Mouse (Mus musculus) frontal cortex, adult 2 months (tissue): ENCODE measurements around the gene Rgs16. TPM values are rescaled to one million over a fixed set of nuclear protein-coding genes. Genes with fewer than 3 reads are reported as not detected.
A peak's percentile ranks its signal among the peaks of the same experiment; 100 is the strongest.

Experiments used
- DNase-seq, 2 experiments: peaks; one replicate each; pipeline ENCODE4 v3.0.0; 2022; ENCODE audit warnings: low spot score in 1 of 2; ENCODE audit errors: extremely low spot score in 1 of 2
- polyA plus RNA-seq: library from polyadenylated mRNA; depleted of rRNA; stranded (reverse); fragments of >200 nt; gene quantifications from 2 replicates; pipeline ENCODE4 v1.2.3, GENCODE M21; 2012; rRNA removed

The Rgs16 gene
- polyA plus RNA-seq: 9.4 and 11.2 TPM in 2 replicates

- peak in 1 of 2 experiments; percentile 71 for DNase-seq
Observed at GRCm38 (mm10) chr1:153740145-153740544, at the start of gene Rgs16. TSS of gene Rgs16 (plus strand) at chr1:153740349.

DNA sequence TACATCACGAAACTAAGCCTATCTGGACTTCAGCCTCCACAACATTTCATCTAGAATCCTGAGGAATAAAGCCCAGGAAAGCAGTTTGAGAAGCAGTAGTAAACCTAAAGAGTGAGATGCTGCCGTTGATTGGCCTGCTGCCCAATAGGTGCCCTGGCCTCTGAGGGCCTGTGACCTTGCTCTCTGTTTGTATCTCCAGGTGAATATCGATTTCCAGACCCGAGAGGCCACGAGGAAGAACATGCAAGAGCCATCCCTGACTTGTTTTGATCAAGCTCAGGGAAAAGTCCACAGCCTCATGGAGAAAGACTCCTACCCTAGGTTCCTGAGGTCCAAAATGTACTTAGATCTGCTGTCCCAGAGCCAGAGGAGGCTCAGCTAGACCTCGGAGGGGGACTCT is 47.6 kb upstream of the Rgs16 start:
- DNase-seq: no peak

DNA sequence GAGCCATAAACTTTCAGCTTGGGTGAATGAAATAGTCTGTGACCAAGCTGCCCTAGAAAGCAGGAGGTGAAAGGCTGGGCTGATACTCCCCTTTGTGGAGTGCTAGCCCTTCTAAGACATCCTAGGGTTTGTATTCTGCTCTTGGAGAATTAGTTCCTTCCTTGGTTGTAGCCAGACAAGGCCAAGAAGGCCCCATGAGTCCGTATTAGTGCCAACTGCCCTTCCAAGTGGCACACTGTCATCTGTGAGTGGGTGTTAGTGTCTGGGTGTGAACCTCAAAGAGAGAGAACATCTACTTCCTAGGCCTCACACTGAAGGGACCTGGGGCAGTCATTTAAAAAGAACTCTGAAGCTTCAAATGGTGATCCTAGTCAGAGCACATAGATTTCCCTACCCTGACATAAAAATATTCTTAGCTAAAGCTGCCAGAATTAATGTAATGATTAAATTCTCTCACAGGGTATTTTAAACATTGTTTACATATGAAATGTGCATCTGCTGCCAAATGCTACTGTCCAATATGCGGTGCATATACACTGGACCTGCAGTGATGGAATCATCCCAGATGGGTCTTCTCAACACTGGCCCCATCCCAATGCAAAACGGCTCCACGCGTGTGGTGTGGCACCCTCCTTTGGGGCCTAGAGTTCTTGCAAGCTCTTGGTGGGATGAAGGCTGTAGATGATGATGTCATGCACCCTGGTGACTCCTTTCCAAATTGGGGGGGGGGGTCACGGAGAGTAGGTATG is 45.6 kb upstream of the Rgs16 start:
- DNase-seq: no peak

DNA sequence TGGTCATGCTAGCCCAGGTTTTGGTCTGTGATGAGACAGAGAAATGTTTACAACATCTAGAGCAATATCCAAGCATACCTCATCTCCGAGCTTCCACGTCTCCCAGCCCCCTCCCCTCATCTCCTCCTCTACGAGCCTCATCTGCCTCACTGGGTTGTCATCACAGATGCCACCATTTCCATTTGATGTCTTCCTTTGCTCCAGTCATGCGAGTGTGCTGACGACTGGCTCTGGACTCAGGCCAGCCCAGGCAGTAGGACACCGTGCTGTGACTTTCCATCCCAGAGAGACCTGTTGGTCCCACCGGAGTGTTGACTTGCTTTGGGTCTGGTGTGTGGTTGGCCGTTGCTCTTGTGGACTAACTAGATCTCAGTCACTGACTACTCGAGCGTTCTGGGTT is 44.8 kb upstream of the Rgs16 start:
- DNase-seq: no peak

- DNase-seq: no peak
Observed at GRCm38 (mm10) chr1:153696093-153696492, 44.1 kb upstream of the Rgs16 start.

- DNase-seq: no peak
Observed at GRCm38 (mm10) chr1:153696541-153696940, 43.6 kb upstream of the Rgs16 start.

DNA sequence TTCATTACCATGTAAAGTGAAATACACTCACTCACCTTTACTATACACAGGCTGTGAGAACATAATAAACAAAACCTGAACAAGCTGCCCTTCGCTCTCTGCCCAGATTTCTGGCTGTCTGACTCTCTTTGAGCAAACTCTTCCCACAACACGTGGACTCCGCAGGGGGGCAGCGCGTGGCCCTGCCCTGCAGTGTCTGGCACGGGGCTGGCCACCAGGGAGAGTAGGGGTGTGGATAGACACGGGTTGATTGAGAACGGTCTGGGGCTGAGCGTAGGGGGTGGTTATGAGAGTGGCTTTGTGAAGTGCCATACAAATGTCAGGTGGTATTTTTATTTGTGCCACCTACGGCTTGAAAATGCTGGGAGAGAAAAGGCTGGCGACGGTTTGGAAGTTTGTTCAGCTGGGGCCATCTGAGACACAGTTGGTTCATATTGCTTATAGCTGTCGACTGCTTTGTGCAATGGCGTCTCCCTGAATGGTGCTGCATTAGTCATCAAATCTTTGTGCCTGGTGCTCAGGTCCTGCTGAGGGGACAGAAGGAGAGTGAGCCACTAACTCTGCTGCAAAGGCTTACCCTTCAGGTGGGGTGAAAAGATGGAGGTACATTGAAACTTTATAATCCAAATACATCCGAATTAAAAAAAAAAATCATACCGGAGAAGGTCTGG is 42.4 kb upstream of the Rgs16 start:
- DNase-seq: no peak

- no peak for DNase-seq
Observed at GRCm38 (mm10) chr1:153698311-153699084, 41.7 kb upstream of the Rgs16 start.

DNA sequence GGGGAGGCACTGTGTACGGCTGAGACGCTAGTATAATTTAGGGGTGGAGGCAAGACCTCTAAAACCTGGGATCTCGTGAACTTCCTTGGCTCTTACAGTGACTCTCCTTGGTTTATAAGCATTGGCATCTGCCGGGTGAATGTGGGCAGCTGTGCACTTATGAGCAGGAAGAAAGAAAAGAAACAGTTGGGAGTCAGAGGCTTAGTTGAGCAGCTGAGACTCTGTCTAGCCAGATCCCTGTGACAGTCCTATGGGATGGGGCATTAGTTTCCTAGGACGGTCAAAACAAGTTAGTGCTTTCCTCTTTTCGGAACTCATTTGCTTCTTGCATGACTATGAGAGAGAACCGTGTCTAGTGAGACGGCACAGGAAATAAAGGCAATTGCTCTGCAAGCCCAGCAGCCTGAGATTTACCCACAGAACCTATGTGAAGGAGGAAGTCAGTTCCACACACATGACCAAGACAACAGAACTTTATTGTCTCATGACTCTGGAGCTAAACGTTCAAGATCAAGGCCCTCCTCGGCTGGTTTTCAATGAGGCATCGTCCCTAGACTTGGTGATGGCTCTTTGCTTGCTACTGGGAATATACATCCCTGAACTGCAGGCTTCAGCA is 39.6 kb upstream of the Rgs16 start:
- no peak for DNase-seq

DNA sequence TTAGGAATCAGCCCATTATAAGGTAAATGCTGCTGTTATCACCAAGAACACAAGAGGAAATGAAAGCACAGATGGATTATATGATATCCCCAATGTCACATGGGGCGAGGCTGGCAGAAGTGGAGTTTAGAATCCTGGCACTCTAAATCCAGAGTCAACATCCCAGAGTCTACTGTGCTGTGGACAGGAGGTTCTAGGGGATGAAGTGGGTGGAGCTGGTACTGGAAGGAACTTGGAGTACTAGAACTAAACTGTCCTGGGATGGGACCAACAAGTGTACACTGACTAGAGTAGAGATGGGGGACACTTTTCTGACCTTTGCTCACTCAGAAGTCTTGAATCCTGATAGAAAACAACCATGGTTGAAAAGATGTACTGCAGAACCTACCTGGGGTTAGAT is 38.7 kb upstream of the Rgs16 start:
- DNase-seq: no peak

DNA sequence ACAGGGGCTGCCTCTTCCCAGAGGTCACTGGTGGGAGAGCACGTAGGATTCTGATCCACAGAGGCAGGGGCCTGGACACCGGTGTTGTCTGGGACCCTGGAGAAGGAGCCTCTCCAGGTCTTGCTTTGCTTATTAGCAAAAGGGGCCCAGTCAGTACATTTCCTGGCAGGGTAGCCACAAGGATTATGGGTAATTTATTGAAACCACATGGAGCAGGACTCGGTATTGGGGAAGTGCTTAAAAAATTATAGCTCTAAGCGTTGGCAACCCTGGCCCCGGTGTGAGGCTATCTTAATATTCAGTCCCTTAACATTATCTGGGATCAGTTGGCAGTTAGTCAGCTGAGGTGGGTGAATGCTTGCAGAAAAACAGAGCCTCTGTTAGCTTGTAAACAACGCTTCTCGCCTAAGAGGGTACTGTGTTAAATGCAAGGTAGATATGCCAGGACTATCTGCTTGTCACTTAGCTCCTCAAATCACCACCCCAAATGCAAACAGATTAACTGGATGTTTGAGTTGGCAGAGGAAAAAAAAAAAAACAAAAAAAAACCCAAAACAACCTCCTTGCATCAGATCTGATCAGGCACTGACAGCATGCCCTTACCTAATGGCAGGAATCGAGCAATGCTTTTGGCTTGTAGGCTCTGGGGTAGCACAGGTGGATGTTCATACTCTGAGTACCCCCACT is 37.8 kb upstream of the Rgs16 start:
- DNase-seq: no peak

GRCm38 (mm10) chr1:153702853-153703410 is 37.2 kb upstream of the Rgs16 start:
- DNase-seq: no peak

DNA sequence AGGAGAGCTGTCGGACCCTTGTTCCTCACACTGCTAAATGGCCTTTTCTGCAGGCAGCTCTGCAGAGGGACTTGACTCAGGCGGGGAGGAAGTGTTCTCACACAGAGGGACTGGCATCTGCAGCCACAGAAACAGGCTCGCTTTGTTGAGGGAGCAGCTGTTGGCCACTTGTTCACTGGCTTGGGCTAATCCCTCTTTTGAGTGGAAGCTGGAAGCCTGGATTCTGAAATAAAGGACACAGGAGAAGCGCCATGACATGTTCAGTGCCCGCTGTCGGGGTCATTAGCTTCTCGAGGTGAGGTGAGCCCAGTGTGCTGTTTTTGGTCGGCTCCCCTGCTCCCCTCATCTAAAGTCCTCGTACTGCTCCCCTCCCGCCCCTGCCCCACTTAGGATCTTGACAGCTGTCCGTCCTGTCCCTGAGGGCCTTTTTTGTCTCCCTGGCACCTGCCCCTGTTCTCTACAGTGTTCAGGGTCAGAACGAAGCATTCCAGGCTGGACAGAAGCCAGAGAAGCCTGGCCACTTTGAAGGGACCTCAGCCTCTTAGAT is 36.6 kb upstream of the Rgs16 start:
- DNase-seq: peak in 1 of 2 experiments; percentile 54

- DNase-seq: no peak
Observed at GRCm38 (mm10) chr1:153704174-153704573, 36.0 kb upstream of the Rgs16 start.

DNA sequence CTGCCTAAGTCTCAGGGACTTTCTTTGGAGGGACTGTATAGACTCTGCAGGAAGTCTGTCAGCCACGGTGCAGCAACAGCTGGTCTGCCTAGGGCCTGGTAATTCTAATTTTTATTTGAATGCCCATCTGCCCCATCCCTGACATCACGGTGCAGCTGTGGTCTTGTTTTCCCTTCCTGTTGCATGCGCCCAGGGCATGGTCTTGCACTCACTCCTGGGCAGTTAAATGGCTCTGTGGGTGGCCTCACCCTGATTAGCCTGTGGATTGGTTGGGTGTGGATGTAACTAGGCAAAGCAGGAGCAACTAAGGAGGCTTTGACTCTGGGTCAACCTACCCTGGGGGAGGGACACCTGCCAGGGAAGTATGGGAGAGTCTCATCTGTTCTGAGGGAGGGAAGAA is 35.2 kb upstream of the Rgs16 start:
- no peak for DNase-seq

- DNase-seq: no peak
Observed at GRCm38 (mm10) chr1:153708626-153709025, 31.5 kb upstream of the Rgs16 start.

DNA sequence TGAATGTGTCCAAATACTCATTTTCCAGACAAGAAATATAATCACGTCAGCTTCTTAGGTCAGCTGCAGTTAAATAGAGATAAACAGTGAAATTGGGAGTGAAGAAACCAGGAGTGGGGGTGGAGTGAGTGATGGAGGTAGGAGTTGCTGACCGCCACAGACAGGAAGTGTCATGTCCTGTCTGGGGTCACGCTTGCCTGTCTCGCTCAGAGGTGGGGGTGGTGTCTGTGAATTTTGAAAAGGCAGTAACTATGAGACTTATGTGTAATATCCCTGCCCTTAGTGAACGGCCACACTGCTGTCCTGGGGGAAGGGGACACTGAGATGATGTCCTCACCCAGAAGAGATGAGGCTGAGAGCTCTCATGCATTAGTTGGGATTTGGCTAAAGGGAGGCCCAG is 30.7 kb upstream of the Rgs16 start:
- DNase-seq: no peak

GRCm38 (mm10) chr1:153711544-153712262 is 28.4 kb upstream of the Rgs16 start:
- no peak for DNase-seq

GRCm38 (mm10) chr1:153712633-153713032 is 27.5 kb upstream of the Rgs16 start:
- DNase-seq: no peak
